Mouse (Mus musculus): Measurements from ENCODE around the gene Golga2.

The Golga2 gene

GRCm38 (mm10) chr2:32344598-32345321 lies 57.6 kb downstream of the Golga2 start:
- DNase-seq: no peak

GRCm38 (mm10) chr2:32347019-32347418 lies 59.8 kb downstream of the Golga2 start:
- DNase-seq: no peak

GRCm38 (mm10) chr2:32348311-32348710 lies 61.1 kb downstream of the Golga2 start:
- peak; percentile 81 for DNase-seq

- DNase-seq: peak; percentile 75
These were observed 62.6 kb downstream of the Golga2 start for GRCm38 (mm10) chr2:32349625-32350255.

- no peak for DNase-seq
These were observed 63.4 kb downstream of the Golga2 start for GRCm38 (mm10) chr2:32350471-32351051.

GRCm38 (mm10) chr2:32351471-32351961 lies 64.3 kb downstream of the Golga2 start:
- DNase-seq: peak; percentile 69

GRCm38 (mm10) chr2:32352151-32353006 lies 65.2 kb downstream of the Golga2 start, which contains the start of gene Ciz1:
TSS of gene Ciz1 (plus strand) at chr2:32352327.
- DNase-seq: peak; percentile 74

- peak; percentile 93 for DNase-seq
These were observed 65.9 kb downstream of the Golga2 start, which contains the start of gene Dnm1 for GRCm38 (mm10) chr2:32353007-32353542. TSS of gene Dnm1 (minus strand) at chr2:32353338.

GRCm38 (mm10) chr2:32353836-32354235 lies 66.7 kb downstream of the Golga2 start:
- DNase-seq: no peak

GRCm38 (mm10) chr2:32354336-32354895 lies 67.2 kb downstream of the Golga2 start:
- DNase-seq: no peak

GRCm38 (mm10) chr2:32356216-32356615 lies 69.0 kb downstream of the Golga2 start:
- no peak for DNase-seq
